Mouse (Mus musculus): Measurements from ENCODE around the gene Haus3. TPM values are rescaled to one million over a fixed set of nuclear protein-coding genes. Genes with fewer than 3 reads are reported as not detected.
A peak's percentile ranks its signal among the peaks of the same experiment; 100 is the strongest.

Gene Haus3
- polyA plus RNA-seq (2015; fragmentation: Nextera tagmentation; extraction: Ambion mirVana), result 13.8 and 14.2 TPM in 2 replicates

- Histone ChIP-seq H3K9ac (ENCODE audit: low read depth, low read length) (peak within 1 kb of the TSS; percentile 89), H3K4me3 (ENCODE audit: low read length) (peak within 1 kb of the TSS; percentile 75), H3K36me3 (ENCODE audit: control insufficient read depth, insufficient read depth, low read length) (peaks cover 3% of the 10 kb centered on the region; the same call in 1 of the 2 replicates), H3K4me2 (ENCODE audit: low read length) (peak within 1 kb of the TSS; percentile 80), H3K4me1 (ENCODE audit: control insufficient read depth, insufficient read depth, low read depth, low read length) (peaks cover 7% of the 10 kb centered on the region), H3K27me3 (replicated peaks; ENCODE audit: control insufficient read depth, insufficient read depth, low read length) (no peaks in the 10 kb centered on the region), H3K27ac (ENCODE audit: low read depth, low read length) (peak within 1 kb of the TSS; percentile 89), H3K9me3 (ENCODE audit: control insufficient read depth, low read length) (no peaks in the 10 kb centered on the region)
- under 1% methylated on average over 57 of the region's 57 CpGs for WGBS
- peak; percentile 100 for ATAC-seq
These were observed at the start of gene Haus3, which contains the start of gene Poln for GRCm38 (mm10) chr5:34168950-34169891. Gene Haus3, minus strand, starts transcription at chr5:34169527. Gene Poln, minus strand, starts transcription at chr5:34169448.

- Histone ChIP-seq H3K36me3 (ENCODE audit: control insufficient read depth, insufficient read depth, low read length) (no peaks in the 10 kb centered on the region), H3K27me3 (replicated peaks; ENCODE audit: control insufficient read depth, insufficient read depth, low read length) (no peaks in the 10 kb centered on the region), H3K9ac (ENCODE audit: low read depth, low read length) (no peak overlapping the region), H3K4me2 (ENCODE audit: low read length) (no peak overlapping the region), H3K27ac (ENCODE audit: low read depth, low read length) (no peak overlapping the region), H3K9me3 (ENCODE audit: control insufficient read depth, low read length) (no peaks in the 10 kb centered on the region), H3K4me3 (ENCODE audit: low read length) (no peak overlapping the region), H3K4me1 (ENCODE audit: control insufficient read depth, insufficient read depth, low read depth, low read length) (no peaks in the 10 kb centered on the region)
- no peak for ATAC-seq
- WGBS, result 85% methylated on average over 5 of the region's 5 CpGs
These were observed 49.3 kb upstream of the Haus3 start for GRCm38 (mm10) chr5:34218672-34219071.

- 63% methylated on average over 9 of the region's 9 CpGs for WGBS
- Histone ChIP-seq H3K36me3 (ENCODE audit: control insufficient read depth, insufficient read depth, low read length) (no peaks in the 10 kb centered on the region), H3K4me2 (ENCODE audit: low read length) (no peak overlapping the region), H3K27ac (ENCODE audit: low read depth, low read length) (no peak overlapping the region), H3K9me3 (ENCODE audit: control insufficient read depth, low read length) (no peaks in the 10 kb centered on the region), H3K9ac (ENCODE audit: low read depth, low read length) (no peak overlapping the region), H3K27me3 (replicated peaks; ENCODE audit: control insufficient read depth, insufficient read depth, low read length) (no peaks in the 10 kb centered on the region), H3K4me3 (ENCODE audit: low read length) (no peak overlapping the region), H3K4me1 (ENCODE audit: control insufficient read depth, insufficient read depth, low read depth, low read length) (no peaks in the 10 kb centered on the region)
- ATAC-seq, result no peak
These were observed 48.4 kb upstream of the Haus3 start for GRCm38 (mm10) chr5:34217756-34218155.

GRCm38 (mm10) chr5:34216025-34216424 is 46.7 kb upstream of the Haus3 start:
- Histone ChIP-seq H3K36me3 (ENCODE audit: control insufficient read depth, insufficient read depth, low read length) (no peaks in the 10 kb centered on the region), H3K4me1 (ENCODE audit: control insufficient read depth, insufficient read depth, low read depth, low read length) (no peaks in the 10 kb centered on the region), H3K9ac (ENCODE audit: low read depth, low read length) (no peak overlapping the region), H3K9me3 (ENCODE audit: control insufficient read depth, low read length) (no peaks in the 10 kb centered on the region), H3K4me2 (ENCODE audit: low read length) (no peak overlapping the region), H3K27me3 (replicated peaks; ENCODE audit: control insufficient read depth, insufficient read depth, low read length) (no peaks in the 10 kb centered on the region), H3K4me3 (ENCODE audit: low read length) (no peak overlapping the region), H3K27ac (ENCODE audit: low read depth, low read length) (no peak overlapping the region)
- no peak for ATAC-seq
- WGBS, result 83% methylated on average over 7 of the region's 7 CpGs

GRCm38 (mm10) chr5:34213659-34214058 is 44.3 kb upstream of the Haus3 start:
- no peaks in the 10 kb centered on the region for H3K9me3 ChIP-seq (ENCODE audit: control insufficient read depth, low read length)
- H3K4me1 ChIP-seq (ENCODE audit: control insufficient read depth, insufficient read depth, low read depth, low read length), result no peaks in the 10 kb centered on the region
- H3K27ac ChIP-seq (ENCODE audit: low read depth, low read length), result no peak overlapping the region
- no peaks in the 10 kb centered on the region for H3K27me3 ChIP-seq (replicated peaks; ENCODE audit: control insufficient read depth, insufficient read depth, low read length)
- 76% methylated on average over 8 of the region's 8 CpGs for WGBS
- H3K36me3 ChIP-seq (ENCODE audit: control insufficient read depth, insufficient read depth, low read length), result no peaks in the 10 kb centered on the region
- ATAC-seq, result no peak
- no peak overlapping the region for H3K9ac ChIP-seq (ENCODE audit: low read depth, low read length)
- H3K4me2 ChIP-seq (ENCODE audit: low read length), result no peak overlapping the region
- no peak overlapping the region for H3K4me3 ChIP-seq (ENCODE audit: low read length)

DNA sequence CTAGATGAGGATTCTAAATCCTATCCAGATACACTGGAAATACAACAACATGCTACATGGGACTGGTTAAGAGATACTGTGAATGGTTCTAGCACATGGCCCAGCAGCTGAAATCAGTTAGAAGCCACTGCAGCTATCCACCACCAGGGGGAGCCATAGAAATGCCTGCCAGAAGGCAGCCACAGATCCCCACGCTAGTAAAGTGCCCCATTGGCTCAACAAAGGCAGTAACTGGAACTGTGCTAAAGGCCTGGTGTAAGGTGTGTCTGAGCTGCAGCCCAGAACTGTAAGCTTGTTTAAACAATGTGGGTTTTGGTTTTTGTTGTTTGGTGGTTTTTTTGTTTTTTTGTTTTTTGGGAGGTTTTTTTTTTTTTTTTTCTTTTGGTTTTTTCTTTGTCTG is 41.0 kb upstream of the Haus3 start:
- no peaks in the 10 kb centered on the region for H3K9me3 ChIP-seq (ENCODE audit: control insufficient read depth, low read length)
- H3K4me3 ChIP-seq (ENCODE audit: low read length), result no peak overlapping the region
- ATAC-seq, result peak; percentile 50
- WGBS, result 0% methylated on average over 1 of the region's 1 CpGs
- no peaks in the 10 kb centered on the region for H3K4me1 ChIP-seq (ENCODE audit: control insufficient read depth, insufficient read depth, low read depth, low read length)
- H3K27me3 ChIP-seq (replicated peaks; ENCODE audit: control insufficient read depth, insufficient read depth, low read length), result no peaks in the 10 kb centered on the region
- no peak overlapping the region for H3K4me2 ChIP-seq (ENCODE audit: low read length)
- no peaks in the 10 kb centered on the region for H3K36me3 ChIP-seq (ENCODE audit: control insufficient read depth, insufficient read depth, low read length)
- H3K9ac ChIP-seq (ENCODE audit: low read depth, low read length), result no peak overlapping the region
- no peak overlapping the region for H3K27ac ChIP-seq (ENCODE audit: low read depth, low read length)

GRCm38 (mm10) chr5:34207503-34207902 is 38.2 kb upstream of the Haus3 start:
- 63% methylated on average over 3 of the region's 3 CpGs for WGBS
- H3K4me2 ChIP-seq (ENCODE audit: low read length), result no peak overlapping the region
- no peak overlapping the region for H3K9ac ChIP-seq (ENCODE audit: low read depth, low read length)
- H3K4me3 ChIP-seq (ENCODE audit: low read length), result no peak overlapping the region
- no peaks in the 10 kb centered on the region for H3K4me1 ChIP-seq (ENCODE audit: control insufficient read depth, insufficient read depth, low read depth, low read length)
- H3K9me3 ChIP-seq (ENCODE audit: control insufficient read depth, low read length), result no peaks in the 10 kb centered on the region
- H3K36me3 ChIP-seq (ENCODE audit: control insufficient read depth, insufficient read depth, low read length), result no peaks in the 10 kb centered on the region
- no peak for ATAC-seq
- H3K27ac ChIP-seq (ENCODE audit: low read depth, low read length), result no peak overlapping the region
- no peaks in the 10 kb centered on the region for H3K27me3 ChIP-seq (replicated peaks; ENCODE audit: control insufficient read depth, insufficient read depth, low read length)

DNA sequence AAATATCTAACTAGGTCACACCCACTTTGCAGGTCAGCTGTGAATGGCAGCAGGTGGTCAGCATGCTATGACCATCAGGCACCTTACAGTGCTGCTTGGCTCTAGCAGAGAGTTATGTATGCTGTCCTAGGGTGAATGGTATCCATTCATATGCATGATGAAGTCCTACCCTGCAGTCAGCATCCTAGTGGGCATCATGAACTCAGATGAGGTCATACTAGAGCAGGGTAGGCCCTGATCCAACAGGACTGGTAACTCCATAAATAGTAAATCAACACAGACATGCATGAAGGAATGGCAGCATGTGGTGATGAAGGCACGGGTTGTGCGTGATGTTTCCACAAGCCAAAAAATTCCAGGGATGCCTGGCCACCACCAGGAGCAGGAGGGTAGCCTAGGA is 36.5 kb upstream of the Haus3 start:
- Histone ChIP-seq H3K27ac (ENCODE audit: low read depth, low read length) (no peak overlapping the region), H3K36me3 (ENCODE audit: control insufficient read depth, insufficient read depth, low read length) (no peaks in the 10 kb centered on the region), H3K4me3 (ENCODE audit: low read length) (no peak overlapping the region), H3K4me2 (ENCODE audit: low read length) (no peak overlapping the region), H3K4me1 (ENCODE audit: control insufficient read depth, insufficient read depth, low read depth, low read length) (no peaks in the 10 kb centered on the region), H3K9ac (ENCODE audit: low read depth, low read length) (no peak overlapping the region), H3K9me3 (ENCODE audit: control insufficient read depth, low read length) (no peaks in the 10 kb centered on the region), H3K27me3 (replicated peaks; ENCODE audit: control insufficient read depth, insufficient read depth, low read length) (no peaks in the 10 kb centered on the region)
- 65% methylated on average over 2 of the region's 2 CpGs for WGBS
- ATAC-seq, result no peak

DNA sequence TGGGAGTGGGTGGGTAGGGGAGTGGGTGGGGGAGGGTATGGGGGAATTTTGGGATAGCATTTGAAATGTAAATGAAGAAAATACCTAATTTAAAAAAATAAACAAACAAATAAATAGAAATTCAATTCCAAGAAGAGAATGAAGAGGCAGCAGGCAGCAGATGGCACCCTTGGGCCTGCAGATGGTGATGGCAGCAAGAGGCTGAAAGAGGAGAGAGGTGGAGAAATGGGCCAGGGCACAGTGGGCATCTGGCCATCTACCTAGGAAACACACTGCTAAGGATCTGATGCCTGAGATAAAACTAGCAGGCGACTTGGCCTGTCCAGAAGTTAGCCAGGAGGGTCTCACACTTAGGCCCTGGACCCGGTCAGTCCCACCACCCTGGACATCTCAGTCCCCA is 35.6 kb upstream of the Haus3 start:
- no peak for ATAC-seq
- H3K4me2 ChIP-seq (ENCODE audit: low read length), result no peak overlapping the region
- WGBS, result 83% methylated on average over 2 of the region's 2 CpGs

More for the DNA sequence above, 35.6 kb upstream of the Haus3 start:
- H3K4me3 ChIP-seq (ENCODE audit: low read length), result no peak overlapping the region
- H3K27ac ChIP-seq (ENCODE audit: low read depth, low read length), result no peak overlapping the region
- no peak overlapping the region for H3K9ac ChIP-seq (ENCODE audit: low read depth, low read length)
- no peaks in the 10 kb centered on the region for H3K4me1 ChIP-seq (ENCODE audit: control insufficient read depth, insufficient read depth, low read depth, low read length)
- H3K27me3 ChIP-seq (replicated peaks; ENCODE audit: control insufficient read depth, insufficient read depth, low read length), result no peaks in the 10 kb centered on the region
- H3K36me3 ChIP-seq (ENCODE audit: control insufficient read depth, insufficient read depth, low read length), result no peaks in the 10 kb centered on the region
- no peaks in the 10 kb centered on the region for H3K9me3 ChIP-seq (ENCODE audit: control insufficient read depth, low read length)
